Mouse (Mus musculus): ENCODE results near the gene Atl1.

GRCm38 (mm10) chr12:69881198-69881905, 11.1 kb upstream of the Atl1 start:
- no peak for TF ChIP-seq CTCF (IDR thresholded peaks at IDR 0.05; ENCODE audit: control insufficient read depth, insufficient read depth, insufficient read length)
- no peak for TF ChIP-seq CEBPB (IDR thresholded peaks at IDR 0.05; ENCODE audit: low read depth)
- TF ChIP-seq MYOD1 (IDR thresholded peaks at IDR 0.05; ENCODE audit: control insufficient read depth, insufficient read length, low read depth) = no peak
- no peak for TF ChIP-seq USF1 (IDR thresholded peaks at IDR 0.05; ENCODE audit: low read depth)
- TF ChIP-seq MAX (IDR thresholded peaks at IDR 0.05) = no peak
- TF ChIP-seq MYOG (IDR thresholded peaks at IDR 0.05; ENCODE audit: control insufficient read depth, extremely low read depth, insufficient read length) = no peak
